Mouse (Mus musculus) bone marrow macrophage, adult 2 months (primary cell): ENCODE measurements around the gene Scn10a. TPM values are rescaled to one million over a fixed set of nuclear protein-coding genes. Genes with fewer than 3 reads are reported as not detected.

Source experiments
- H3K27ac ChIP-seq: 2 replicates; pipeline ENCODE4 v1.5.1; 2012; ENCODE audit warnings: low read depth, low read length; ENCODE audit not compliant: insufficient read depth
- H3K4me1 ChIP-seq: 2 replicates; pipeline ENCODE4 v1.6.1; 2012; ENCODE audit warnings: low read length; ENCODE audit not compliant: control insufficient read depth, insufficient read depth
- H3K4me3 ChIP-seq: 2 replicates; pipeline ENCODE4 v1.5.1; 2012; ENCODE audit warnings: mild to moderate bottlenecking, low read length, moderate library complexity; ENCODE audit not compliant: insufficient read depth
- CTCF ChIP-seq: IDR thresholded peaks from 2 replicates; pipeline ENCODE4 v1.5.1; 2012; ENCODE audit warnings: low read depth, mild to moderate bottlenecking, low read length, moderate library complexity
- POLR2A ChIP-seq: IDR thresholded peaks from 2 replicates; pipeline ENCODE4 v1.6.1; 2012; ENCODE audit warnings: mild to moderate bottlenecking, low read depth, low read length, borderline replicate concordance
- polyA plus RNA-seq: library from polyadenylated mRNA; stranded (reverse); fragments of >200 nt; gene quantifications from 2 replicates; pipeline ENCODE4 v1.2.4, GENCODE M21; 2012; ENCODE audit not compliant: missing spikeins, insufficient read depth, insufficient read length

Scn10a gene
- polyA plus RNA-seq: not detected in 2 replicates

- H3K27ac ChIP-seq: no peak within 1 kb of the TSS
- H3K4me3 ChIP-seq: no peak within 1 kb of the TSS
- TF ChIP-seq POLR2A (no peak), CTCF (no peak)
- H3K4me1 ChIP-seq: no peaks in the 10 kb centered on the region
Observed at GRCm38 (mm10) chr9:119719222-119719621, at the start of gene Scn10a. TSS of gene Scn10a (minus strand) at chr9:119719322.

DNA sequence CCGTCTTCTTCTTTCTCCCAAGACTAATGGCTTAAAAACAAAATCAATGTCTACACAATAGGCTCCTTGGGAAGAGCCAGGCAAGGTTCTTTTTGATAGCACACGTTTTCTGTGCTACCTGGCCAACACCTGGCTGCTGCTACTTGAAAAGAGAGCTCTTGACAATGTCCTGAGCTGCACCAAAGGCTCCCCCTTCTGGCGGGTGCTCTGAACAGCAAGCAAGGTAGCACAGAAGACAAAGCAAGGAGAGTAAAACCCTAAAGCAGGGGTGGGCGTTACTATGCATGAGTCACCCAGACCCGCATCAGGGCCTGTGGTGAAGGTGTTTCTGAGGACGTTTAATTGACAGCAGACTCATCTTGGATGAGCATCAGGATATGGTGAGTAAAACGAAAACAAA is 49.5 kb upstream of the Scn10a start:
- no peak for TF ChIP-seq POLR2A
- TF ChIP-seq CTCF: peak; percentile 79
- Histone ChIP-seq H3K4me1 (no peaks in the 10 kb centered on the region), H3K4me3 (no peak overlapping the region), H3K27ac (no peak overlapping the region)

DNA sequence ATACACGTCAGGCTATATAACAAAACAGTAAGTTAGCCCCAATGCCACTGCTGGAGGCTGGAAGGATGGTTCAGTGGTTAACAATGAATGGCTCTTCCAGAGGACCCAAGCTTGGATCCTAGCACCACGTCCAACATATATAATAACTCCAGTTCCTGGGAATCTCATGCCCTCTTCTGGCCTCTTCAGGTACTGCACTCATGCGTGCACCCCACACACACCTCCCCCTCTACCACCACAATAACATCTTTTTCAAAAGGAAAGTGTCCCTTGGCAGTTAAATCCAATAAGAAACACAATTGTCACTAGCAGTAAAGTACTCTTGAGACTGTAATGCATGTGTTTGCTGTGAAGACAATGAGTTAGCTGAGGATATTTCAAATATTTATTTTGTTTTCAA is 41.1 kb upstream of the Scn10a start:
- no peak for TF ChIP-seq CTCF
- no peak for TF ChIP-seq POLR2A
- H3K4me1 ChIP-seq: no peaks in the 10 kb centered on the region
- H3K4me3 ChIP-seq: no peak overlapping the region

DNA sequence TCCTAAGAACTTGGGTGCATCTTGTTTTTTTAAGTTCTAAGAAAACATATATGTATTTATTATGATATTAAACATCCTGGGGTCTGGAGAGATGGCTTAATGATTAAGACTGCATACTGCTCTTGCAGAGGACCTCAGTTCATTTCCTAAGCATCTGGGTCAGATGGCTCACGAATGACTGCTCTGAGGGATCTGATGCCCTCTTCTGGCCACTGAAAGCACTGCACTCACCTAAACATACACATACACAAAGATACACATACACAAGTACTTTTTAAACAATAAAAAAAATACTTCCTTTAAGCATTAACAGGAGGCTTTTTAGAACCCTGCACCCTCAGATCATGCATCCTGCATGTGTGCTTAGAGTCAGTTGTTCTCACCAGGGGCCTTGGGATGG is 40.3 kb upstream of the Scn10a start:
- TF ChIP-seq CTCF (no peak), POLR2A (no peak)
- Histone ChIP-seq H3K27ac (no peak overlapping the region), H3K4me3 (no peak overlapping the region), H3K4me1 (no peaks in the 10 kb centered on the region)

More for the DNA sequence above, 41.1 kb upstream of the Scn10a start:
- H3K27ac ChIP-seq: no peak overlapping the region

- Histone ChIP-seq H3K4me1 (no peaks in the 10 kb centered on the region), H3K27ac (no peak overlapping the region), H3K4me3 (no peak overlapping the region)
- no peak for TF ChIP-seq POLR2A
- TF ChIP-seq CTCF: peak; percentile 75
Observed at GRCm38 (mm10) chr9:119751507-119751906, 32.4 kb upstream of the Scn10a start.

DNA sequence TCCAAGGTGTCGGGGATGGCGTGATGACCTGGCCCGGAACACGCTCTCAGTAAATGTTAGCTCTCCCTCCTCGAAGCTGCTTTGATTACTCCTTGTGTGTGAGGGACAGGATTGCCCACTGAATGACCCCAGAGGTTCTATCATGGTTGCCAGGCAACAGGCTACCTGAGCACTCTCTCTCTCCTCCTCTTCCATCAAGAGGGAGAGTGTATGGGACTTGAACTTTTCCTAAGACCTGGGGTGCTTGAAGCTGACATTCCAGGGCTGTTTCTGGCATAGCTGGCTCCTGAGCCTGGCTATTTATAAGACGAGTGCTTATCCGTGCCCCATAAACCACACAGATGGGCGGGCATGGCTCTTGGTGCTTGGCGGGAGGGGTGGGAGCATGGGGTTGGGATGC is 30.0 kb upstream of the Scn10a start:
- H3K4me3 ChIP-seq: no peak overlapping the region
- TF ChIP-seq CTCF (no peak), POLR2A (no peak)
- peaks cover 10% of the 10 kb centered on the region for H3K4me1 ChIP-seq
- no peak overlapping the region for H3K27ac ChIP-seq

- H3K27ac ChIP-seq: peak overlapping the region; percentile 72
- TF ChIP-seq POLR2A (no peak), CTCF (no peak)
- H3K4me1 ChIP-seq: peaks cover 53% of the 10 kb centered on the region
- H3K4me3 ChIP-seq: no peak overlapping the region
Observed at GRCm38 (mm10) chr9:119743900-119744299, 24.8 kb upstream of the Scn10a start.

DNA sequence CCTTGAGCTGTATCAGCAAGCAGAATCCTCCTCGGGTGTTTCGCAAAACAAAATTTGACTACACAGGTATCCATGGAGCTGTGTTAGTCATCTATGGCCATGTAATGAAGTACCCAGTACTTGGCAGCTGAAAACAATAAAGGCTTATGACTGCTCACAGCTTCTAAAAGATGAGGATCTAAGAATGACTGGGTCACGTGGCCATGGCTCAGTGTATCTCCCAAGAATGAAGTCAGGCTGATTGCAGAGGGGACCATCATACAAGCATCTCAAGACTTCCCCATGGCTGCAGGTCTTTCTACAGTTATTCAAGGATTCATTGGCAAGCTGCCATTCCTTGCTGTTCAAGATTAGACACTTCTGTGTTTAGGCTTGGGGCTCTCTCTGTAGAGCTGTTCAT is 24.2 kb upstream of the Scn10a start:
- Histone ChIP-seq H3K4me3 (no peak overlapping the region), H3K4me1 (peaks cover 53% of the 10 kb centered on the region), H3K27ac (peak overlapping the region; percentile 72)
- TF ChIP-seq POLR2A (no peak), CTCF (no peak)

- peak overlapping the region; percentile 18 for H3K27ac ChIP-seq
- TF ChIP-seq CTCF: no peak
- TF ChIP-seq POLR2A: no peak
- no peak overlapping the region for H3K4me3 ChIP-seq
- H3K4me1 ChIP-seq: peaks cover 66% of the 10 kb centered on the region
Observed at GRCm38 (mm10) chr9:119741101-119741786, 22.1 kb upstream of the Scn10a start.

DNA sequence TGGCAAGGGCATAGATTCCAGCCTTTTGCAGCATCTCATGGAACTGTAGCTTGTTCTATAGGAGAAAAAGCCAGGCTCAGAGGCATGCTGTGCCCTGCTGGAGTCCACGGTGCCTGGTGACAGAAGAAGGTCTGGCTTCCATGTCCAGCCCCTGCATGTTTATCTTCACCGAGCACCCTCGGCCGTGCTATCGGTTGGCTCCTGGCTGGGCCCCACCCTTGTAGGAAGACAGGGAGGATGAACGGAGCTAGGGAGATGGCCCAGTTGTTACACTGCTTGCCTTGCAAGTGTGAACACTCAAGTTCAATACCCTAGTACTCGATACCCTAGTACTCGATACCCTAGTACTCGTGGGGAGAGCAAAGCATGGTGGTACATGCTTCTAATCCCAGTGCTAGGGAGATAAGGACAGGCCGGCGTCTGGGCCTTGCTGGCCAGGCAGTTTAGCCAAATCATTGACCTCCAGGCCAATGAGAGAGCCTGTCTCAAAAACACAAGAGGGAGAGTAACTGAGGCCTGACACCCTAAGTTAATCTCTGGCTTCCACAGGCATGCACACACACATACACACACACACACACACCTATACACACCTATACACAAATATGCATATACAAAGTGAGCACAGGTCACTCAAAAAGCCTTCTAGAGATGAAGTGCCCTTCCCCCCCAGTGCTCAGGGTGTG is 9.4 kb upstream of the Scn10a start:
- H3K4me1 ChIP-seq: peaks cover 4% of the 10 kb centered on the region; the same call in 1 of the 2 replicates
- no peak overlapping the region for H3K4me3 ChIP-seq
- TF ChIP-seq POLR2A (no peak), CTCF (no peak)
- H3K27ac ChIP-seq: no peak overlapping the region
